Mouse (Mus musculus) heart, postnatal 0 days (tissue): ENCODE data around the gene Syt1.

Source experiments
- CTCF ChIP-seq: IDR thresholded peaks from 2 replicates; pipeline ENCODE4 v1.5.1; 2016; ENCODE audit warnings: antibody characterized with exemption, control low read depth, low read depth
- EP300 ChIP-seq: IDR thresholded peaks from 2 replicates; pipeline ENCODE4 v1.6.1; 2016; ENCODE audit warnings: antibody characterized with exemption, low read depth

DNA sequence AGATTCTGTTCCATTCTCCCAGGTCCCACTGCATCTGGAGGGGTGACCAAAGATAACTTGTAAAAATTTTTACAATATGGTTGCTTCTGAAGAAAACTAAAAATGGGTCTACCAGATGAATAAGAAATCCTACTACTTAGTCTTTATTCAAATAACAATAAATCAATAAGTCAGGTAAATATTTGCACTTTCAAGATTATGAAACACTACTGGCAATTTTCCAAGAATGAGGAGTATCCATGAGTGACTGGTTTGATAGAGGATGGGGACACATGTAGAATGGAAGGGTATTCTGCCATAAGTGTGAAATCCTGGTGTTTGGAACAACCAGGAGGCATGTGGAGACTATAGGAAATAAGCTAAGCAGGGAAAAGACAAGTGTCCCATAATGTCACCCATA lies 124.0 kb downstream of the Syt1 start:
- TF ChIP-seq EP300, result no peak
- TF ChIP-seq CTCF, result no peak
